Mouse (Mus musculus) heart, embryonic 12.5 days (tissue): ENCODE data around the gene Lgals8. TPM values are rescaled to one million over a fixed set of nuclear protein-coding genes. Genes with fewer than 3 reads are reported as not detected.
A peak's percentile ranks its signal among the peaks of the same experiment; 100 is the strongest.

ENCODE experiments used
- ATAC-seq: fragments of 200-750 bp; cut with Nextera tagmentation; 2 replicates; pipeline ENCODE4 v1.8.0; 2017; ENCODE audit warnings: moderate TSS enrichment, moderate library complexity; ENCODE audit not compliant: insufficient number of reproducible peaks, low FRiP score
- H3K27ac ChIP-seq: fragments of 300-500 bp; sonication (generic); 2 replicates; pipeline ENCODE4 v1.5.1; 2016; ENCODE audit warnings: mild to moderate bottlenecking, moderate library complexity; ENCODE audit not compliant: poor library complexity, severe bottlenecking
- H3K27me3 ChIP-seq: fragments of 300-500 bp; sonication (generic); replicated peaks from 2 replicates; pipeline ENCODE4 v1.6.1; 2016; ENCODE audit warnings: mild to moderate bottlenecking, moderate library complexity
- H3K36me3 ChIP-seq: fragments of 300-500 bp; sonication (generic); 2 replicates; pipeline ENCODE4 v1.6.1; 2016; ENCODE audit warnings: mild to moderate bottlenecking, moderate library complexity
- H3K4me1 ChIP-seq: fragments of 300-500 bp; sonication (generic); replicated peaks from 2 replicates; pipeline ENCODE4 v1.6.1; 2016; ENCODE audit warnings: mild to moderate bottlenecking
- H3K4me2 ChIP-seq: fragments of 300-500 bp; sonication (generic); 2 replicates; pipeline ENCODE4 v1.6.1; 2016; ENCODE audit warnings: mild to moderate bottlenecking, moderate library complexity
- H3K4me3 ChIP-seq: fragments of 300-500 bp; sonication (generic); 2 replicates; pipeline ENCODE4 v1.5.1; 2016; ENCODE audit warnings: mild to moderate bottlenecking
- H3K9ac ChIP-seq: fragments of 300-500 bp; sonication (generic); 2 replicates; pipeline ENCODE4 v1.6.1; 2016; ENCODE audit warnings: mild to moderate bottlenecking, moderate library complexity
- H3K9me3 ChIP-seq: fragments of 300-500 bp; sonication (generic); replicated peaks from 2 replicates; pipeline ENCODE4 v1.6.1; 2016; ENCODE audit warnings: mild to moderate bottlenecking, moderate library complexity
- WGBS: fragments of 180-500 bp; shearing (Covaris S2); methylation state at CpG from one replicate; pipeline ENCODE4 v1.1.7; 2016; 5-methylcytosine and 5-hydroxymethylcytosine counted together
- polyA plus RNA-seq: library from polyadenylated mRNA; unstranded; fragments of >200 nt; fragmentation: Nextera tagmentation; extraction: Ambion mirVana; gene quantifications from 2 replicates; pipeline ENCODE4 v1.2.1, GENCODE M21; 2016

The Lgals8 gene
- polyA plus RNA-seq, 1 experiment from 2014 or later, result 12.9 TPM

GRCm38 (mm10) chr13:12460881-12461729, 3.6 kb downstream of the Lgals8 start:
- Histone ChIP-seq H3K4me2 (peak overlapping the region; percentile 89), H3K9ac (peak overlapping the region; percentile 84), H3K9me3 (no peaks in the 10 kb centered on the region), H3K27ac (peak overlapping the region; percentile 79), H3K36me3 (peaks cover 7% of the 10 kb centered on the region; the same call in 1 of the 2 replicates), H3K4me3 (peak overlapping the region; percentile 81), H3K27me3 (no peaks in the 10 kb centered on the region), H3K4me1 (peaks cover 8% of the 10 kb centered on the region)
- under 1% methylated on average over 59 of the region's 59 CpGs for WGBS
- ATAC-seq, result peak; percentile 95

DNA sequence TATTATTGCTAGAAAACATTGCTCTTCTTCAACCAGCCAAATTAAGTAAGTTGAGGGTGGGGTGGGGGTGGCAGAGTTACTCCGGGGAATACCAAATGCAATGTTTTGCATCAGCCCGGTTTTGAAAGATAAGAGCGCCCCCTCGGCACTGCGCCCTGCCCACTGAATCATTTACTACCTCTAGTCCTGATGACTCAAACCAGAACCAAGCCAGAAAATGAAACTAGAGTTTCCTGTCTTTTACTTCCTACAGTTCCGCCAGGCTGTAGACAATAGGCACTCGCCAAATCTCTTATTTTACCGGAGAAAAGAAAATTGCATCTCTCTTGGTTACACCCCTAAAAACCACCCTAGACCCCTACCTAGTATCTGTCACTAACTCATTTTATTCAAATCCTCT, 4.3 kb downstream of the Lgals8 start:
- Histone ChIP-seq H3K9me3 (no peaks in the 10 kb centered on the region), H3K27me3 (no peaks in the 10 kb centered on the region), H3K27ac (peak overlapping the region; percentile 79), H3K4me1 (peaks cover 8% of the 10 kb centered on the region), H3K9ac (peak overlapping the region; percentile 84), H3K36me3 (peaks cover 10% of the 10 kb centered on the region; the same call in 1 of the 2 replicates), H3K4me2 (peak overlapping the region; percentile 89), H3K4me3 (peak overlapping the region; percentile 81)
- 6% methylated on average over 8 of the region's 8 CpGs for WGBS
- ATAC-seq, result peak; percentile 9; the same call in 1 of the 2 replicates

DNA sequence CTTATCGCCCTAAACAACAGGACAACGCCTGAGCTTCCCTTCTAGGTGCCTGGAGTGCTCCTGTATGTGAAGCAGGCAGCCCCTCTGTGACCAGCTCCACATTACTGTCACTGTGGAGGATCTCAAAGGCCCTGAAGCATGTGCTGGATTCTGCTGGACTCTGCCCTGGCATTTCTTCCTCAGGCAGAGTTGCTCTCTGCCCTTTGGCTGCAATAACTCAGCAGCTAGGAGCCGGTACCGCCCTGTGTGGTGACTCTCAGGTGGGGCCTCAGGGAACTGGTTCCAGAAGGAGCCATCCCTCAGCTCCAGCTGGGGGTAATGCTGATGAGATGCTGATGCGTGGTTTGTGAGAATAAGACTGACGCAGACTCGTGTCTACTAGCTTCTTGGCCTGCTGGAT, 8.0 kb downstream of the Lgals8 start:
- H3K4me3 ChIP-seq, result no peak overlapping the region

GRCm38 (mm10) chr13:12454686-12455390, 9.9 kb downstream of the Lgals8 start:
- Histone ChIP-seq H3K36me3 (peaks cover 50% of the 10 kb centered on the region), H3K27ac (no peak overlapping the region), H3K4me3 (no peak overlapping the region), H3K27me3 (no peaks in the 10 kb centered on the region), H3K4me2 (no peak overlapping the region), H3K4me1 (peaks cover 1% of the 10 kb centered on the region; the same call in 1 of the 2 replicates), H3K9ac (no peak overlapping the region), H3K9me3 (no peaks in the 10 kb centered on the region)
- WGBS, result 84% methylated on average over 7 of the region's 7 CpGs
- ATAC-seq, result no peak

More for the DNA sequence above, 8.0 kb downstream of the Lgals8 start:
- H3K27ac ChIP-seq, result no peak overlapping the region
- 73% methylated on average over 7 of the region's 7 CpGs for WGBS
- no peaks in the 10 kb centered on the region for H3K27me3 ChIP-seq
- H3K4me1 ChIP-seq, result peaks cover 5% of the 10 kb centered on the region
- H3K36me3 ChIP-seq, result peaks cover 42% of the 10 kb centered on the region
- H3K4me2 ChIP-seq, result no peak overlapping the region
- ATAC-seq, result no peak
- H3K9me3 ChIP-seq, result no peaks in the 10 kb centered on the region
- no peak overlapping the region for H3K9ac ChIP-seq

- Histone ChIP-seq H3K27ac (no peak overlapping the region), H3K4me3 (no peak overlapping the region), H3K36me3 (peaks cover 56% of the 10 kb centered on the region), H3K9ac (no peak overlapping the region), H3K9me3 (no peaks in the 10 kb centered on the region), H3K27me3 (no peaks in the 10 kb centered on the region), H3K4me1 (no peaks in the 10 kb centered on the region; the same call in 1 of the 2 replicates), H3K4me2 (no peak overlapping the region)
- 90% methylated on average over 14 of the region's 14 CpGs for WGBS
- ATAC-seq, result no peak
Measured at GRCm38 (mm10) chr13:12453150-12453549, 11.6 kb downstream of the Lgals8 start.

DNA sequence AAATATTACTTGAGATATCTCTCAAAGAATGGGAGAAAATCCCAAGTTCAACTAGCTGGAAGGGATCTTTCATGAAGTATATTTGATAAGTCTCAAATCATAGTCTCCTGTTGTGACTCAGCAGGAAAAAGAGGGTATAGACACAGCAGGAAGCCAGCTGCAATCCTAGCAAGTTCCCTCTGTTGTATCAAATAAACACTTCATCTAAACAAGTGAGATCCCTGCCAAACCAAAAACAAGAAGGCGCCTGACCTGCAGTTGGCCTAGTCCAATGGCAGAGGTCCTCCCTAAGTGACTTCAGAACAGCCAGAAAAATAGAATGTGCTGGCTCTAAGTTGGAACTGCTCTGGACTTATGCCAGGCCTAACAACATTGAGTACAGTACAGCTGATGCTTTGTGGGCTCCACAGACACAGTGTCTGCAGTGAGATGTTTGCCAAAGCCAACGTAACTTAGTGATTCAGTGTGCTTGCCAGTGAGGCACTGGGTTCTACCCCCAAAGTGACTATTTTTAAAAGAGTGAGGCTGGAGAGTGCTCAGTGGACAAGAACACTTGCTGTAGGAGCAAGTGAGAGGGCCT, 22.6 kb downstream of the Lgals8 start:
- peaks cover 52% of the 10 kb centered on the region for H3K36me3 ChIP-seq
- WGBS, result 70% methylated on average over 2 of the region's 2 CpGs
- no peaks in the 10 kb centered on the region for H3K27me3 ChIP-seq
- H3K4me3 ChIP-seq, result no peak overlapping the region
- no peak overlapping the region for H3K4me2 ChIP-seq
- ATAC-seq, result peak; percentile 42; the same call in 1 of the 2 replicates
- no peaks in the 10 kb centered on the region for H3K9me3 ChIP-seq
- H3K27ac ChIP-seq, result no peak overlapping the region
- no peaks in the 10 kb centered on the region for H3K4me1 ChIP-seq
- H3K9ac ChIP-seq, result no peak overlapping the region

DNA sequence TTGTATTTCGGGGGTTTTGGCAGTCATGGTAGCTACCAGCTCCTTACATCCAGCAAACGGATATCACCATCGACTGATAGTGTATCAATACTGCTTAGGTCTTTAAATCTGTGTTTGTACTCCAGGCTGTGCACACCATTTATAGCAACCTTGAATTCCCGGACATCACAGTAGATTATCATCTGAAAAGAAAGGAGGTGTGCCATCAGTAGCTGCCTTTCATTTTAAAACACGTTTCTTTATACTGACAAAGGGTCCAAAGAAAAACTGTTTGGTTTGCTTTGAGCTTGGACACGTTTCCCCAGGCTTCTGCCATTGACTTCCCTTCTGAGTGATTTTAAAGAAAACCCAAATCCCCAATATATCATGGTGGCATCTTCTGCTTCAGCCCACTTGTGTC, 23.9 kb downstream of the Lgals8 start:
- no peak overlapping the region for H3K27ac ChIP-seq
- no peaks in the 10 kb centered on the region for H3K4me1 ChIP-seq
- 87% methylated on average over 6 of the region's 6 CpGs for WGBS
- peaks cover 55% of the 10 kb centered on the region for H3K36me3 ChIP-seq
- H3K9me3 ChIP-seq, result no peaks in the 10 kb centered on the region
- H3K4me2 ChIP-seq, result no peak overlapping the region
- ATAC-seq, result no peak
- no peaks in the 10 kb centered on the region for H3K27me3 ChIP-seq
- H3K9ac ChIP-seq, result no peak overlapping the region
- H3K4me3 ChIP-seq, result no peak overlapping the region

DNA sequence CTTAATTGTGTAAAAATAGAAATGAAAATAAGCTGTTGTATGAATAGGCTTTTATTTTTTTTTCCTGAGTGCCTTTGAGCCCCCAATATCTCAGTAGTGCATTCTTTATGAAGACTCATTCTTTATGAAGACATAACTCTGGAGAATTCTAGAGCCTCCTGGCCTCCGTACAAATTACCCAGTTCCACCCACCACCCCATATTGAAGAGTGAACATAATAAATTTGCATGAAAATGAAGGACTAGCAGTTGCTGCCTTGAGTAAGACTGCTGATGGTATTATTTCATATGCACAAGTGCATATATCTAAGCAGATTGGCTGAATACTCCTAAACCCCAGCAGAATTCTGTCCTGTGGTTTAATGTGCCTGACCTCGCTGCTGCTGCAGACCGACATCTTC, 25.2 kb downstream of the Lgals8 start:
- no peaks in the 10 kb centered on the region for H3K27me3 ChIP-seq
- H3K9me3 ChIP-seq, result no peaks in the 10 kb centered on the region
- H3K9ac ChIP-seq, result no peak overlapping the region
- H3K4me1 ChIP-seq, result no peaks in the 10 kb centered on the region
- no peak for ATAC-seq
- H3K4me2 ChIP-seq, result no peak overlapping the region
- no peak overlapping the region for H3K4me3 ChIP-seq
- peaks cover 67% of the 10 kb centered on the region for H3K36me3 ChIP-seq
- no peak overlapping the region for H3K27ac ChIP-seq
- WGBS, result 93% methylated on average over 3 of the region's 3 CpGs

- Histone ChIP-seq H3K36me3 (peaks cover 82% of the 10 kb centered on the region), H3K9me3 (no peaks in the 10 kb centered on the region), H3K4me3 (no peak overlapping the region), H3K27ac (no peak overlapping the region), H3K27me3 (no peaks in the 10 kb centered on the region), H3K9ac (no peak overlapping the region), H3K4me2 (no peak overlapping the region), H3K4me1 (no peaks in the 10 kb centered on the region)
- no peak for ATAC-seq
- 87% methylated on average over 5 of the region's 5 CpGs for WGBS
Measured at GRCm38 (mm10) chr13:12433843-12434242, 30.9 kb downstream of the Lgals8 start.

DNA sequence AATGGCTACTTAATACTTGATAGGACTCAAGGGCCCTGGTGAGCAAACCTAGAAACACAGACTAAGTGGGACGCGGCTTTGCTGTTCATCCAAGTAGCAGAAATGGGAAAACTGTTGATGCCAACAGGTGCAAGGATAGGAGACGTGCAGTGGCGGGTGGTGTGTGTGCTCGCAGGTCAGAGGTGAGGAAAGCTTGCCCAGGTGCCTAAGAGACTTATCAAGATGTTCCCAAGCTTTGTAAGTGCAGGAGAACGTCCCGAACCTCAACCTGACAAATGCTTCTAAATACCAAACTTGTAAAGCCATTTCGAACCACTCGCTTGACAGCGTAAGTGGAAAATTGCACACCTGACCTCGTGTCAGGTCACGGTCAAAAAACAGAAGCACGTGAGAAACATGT, 36.2 kb downstream of the Lgals8 start:
- Histone ChIP-seq H3K4me2 (no peak overlapping the region), H3K4me1 (no peaks in the 10 kb centered on the region), H3K36me3 (peaks cover 83% of the 10 kb centered on the region), H3K9me3 (no peaks in the 10 kb centered on the region), H3K4me3 (no peak overlapping the region), H3K27me3 (no peaks in the 10 kb centered on the region), H3K9ac (no peak overlapping the region), H3K27ac (no peak overlapping the region)
- no peak for ATAC-seq
- WGBS, result 92% methylated on average over 13 of the region's 13 CpGs

DNA sequence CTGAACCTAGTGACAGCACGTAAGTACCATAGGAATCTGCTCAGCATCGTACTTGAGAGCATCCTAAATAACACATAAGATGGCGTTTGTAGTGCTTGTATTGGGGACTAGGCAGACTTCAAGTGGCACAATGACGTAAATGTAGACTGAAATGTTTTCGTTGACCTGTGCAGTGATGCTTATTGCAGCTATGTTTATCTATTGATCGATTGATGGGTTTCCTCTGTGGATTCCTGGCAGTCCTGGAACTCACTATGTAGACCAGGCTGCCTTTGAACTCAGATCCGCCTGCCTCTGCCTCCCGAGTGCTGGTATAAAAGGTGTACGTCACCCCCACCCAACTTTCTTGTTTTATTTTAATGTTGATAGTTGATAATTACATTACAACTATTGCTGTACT, 44.1 kb downstream of the Lgals8 start:
- no peak overlapping the region for H3K4me2 ChIP-seq
- ATAC-seq, result no peak
- H3K4me1 ChIP-seq, result no peaks in the 10 kb centered on the region
- H3K4me3 ChIP-seq, result no peak overlapping the region
- H3K9me3 ChIP-seq, result no peaks in the 10 kb centered on the region
- H3K27ac ChIP-seq, result no peak overlapping the region
- H3K36me3 ChIP-seq, result peaks cover 86% of the 10 kb centered on the region
- H3K9ac ChIP-seq, result no peak overlapping the region
- 89% methylated on average over 9 of the region's 9 CpGs for WGBS
- H3K27me3 ChIP-seq, result no peaks in the 10 kb centered on the region
